Mouse (Mus musculus) thymus, postnatal 10 days (tissue): ENCODE measurements around the gene Gpr88.

Experiments used
- DNase-seq, 2 experiments: peaks; one replicate each; pipeline ENCODE4 v3.0.0; 2021; ENCODE audit warnings: low spot score in 2 of 2

Gene Gpr88

DNA sequence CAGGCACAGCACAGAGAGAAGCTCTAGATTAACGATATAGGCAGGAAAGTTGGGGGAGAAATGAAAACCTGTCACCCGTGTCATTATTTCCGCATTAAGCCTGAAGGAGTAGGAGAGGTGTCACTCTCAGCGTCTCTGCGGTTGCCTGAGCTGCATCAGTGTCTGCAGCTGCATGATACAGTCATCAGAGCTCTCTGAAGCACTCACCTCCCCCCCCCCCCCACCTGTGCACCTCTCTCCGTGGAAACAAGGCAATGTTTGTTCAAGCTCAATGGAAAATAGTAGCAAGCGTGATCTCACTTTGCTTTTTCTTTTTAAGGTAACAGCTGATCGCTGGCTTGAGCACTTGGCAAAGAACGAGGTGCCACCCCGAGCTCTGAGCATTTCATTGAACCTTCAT is 53.2 kb downstream of the Gpr88 start:
- no peak for DNase-seq
